Mouse (Mus musculus) thymus, adult 18-20 months (tissue): ENCODE results near the gene Poll.
A peak's percentile ranks its signal among the peaks of the same experiment; 100 is the strongest.

Source experiments
- DNase-seq, 2 experiments: peaks; one replicate each; pipeline ENCODE4 v3.0.0; 2022; ENCODE audit warnings: mixed read lengths in 2 of 2

Poll gene

GRCm38 (mm10) chr19:45560153-45560890 lies at the start of gene Poll, which contains the start of gene Gm17018:
Gene Poll (minus strand): TSS chr19:45560531.
Gene Gm17018 (plus strand): TSS chr19:45560615.
- DNase-seq, result peak; percentile 58 to 72

- no peak for DNase-seq
Measured at GRCm38 (mm10) chr19:45608648-45609339, 48.5 kb upstream of the Poll start.

GRCm38 (mm10) chr19:45607479-45607878 lies 47.1 kb upstream of the Poll start:
- no peak for DNase-seq

GRCm38 (mm10) chr19:45606701-45607100 lies 46.4 kb upstream of the Poll start:
- no peak for DNase-seq

- no peak for DNase-seq
Measured at GRCm38 (mm10) chr19:45602606-45603005, 42.3 kb upstream of the Poll start.

- DNase-seq, result no peak
Measured at GRCm38 (mm10) chr19:45597106-45597505, 36.8 kb upstream of the Poll start.

- no peak for DNase-seq
Measured at GRCm38 (mm10) chr19:45596434-45596833, 36.1 kb upstream of the Poll start.

- no peak for DNase-seq
Measured at GRCm38 (mm10) chr19:45596019-45596418, 35.7 kb upstream of the Poll start.

- DNase-seq, result no peak
Measured at GRCm38 (mm10) chr19:45595481-45595880, 35.1 kb upstream of the Poll start.

- DNase-seq, result no peak
Measured at GRCm38 (mm10) chr19:45594079-45594478, 33.7 kb upstream of the Poll start.

GRCm38 (mm10) chr19:45592916-45593315 lies 32.6 kb upstream of the Poll start:
- no peak for DNase-seq

GRCm38 (mm10) chr19:45591704-45592103 lies 31.4 kb upstream of the Poll start:
- DNase-seq, result no peak

GRCm38 (mm10) chr19:45589761-45590160 lies 29.4 kb upstream of the Poll start:
- no peak for DNase-seq

- no peak for DNase-seq
Measured at GRCm38 (mm10) chr19:45587509-45588292, 27.4 kb upstream of the Poll start.

- no peak for DNase-seq
Measured at GRCm38 (mm10) chr19:45586850-45587249, 26.5 kb upstream of the Poll start.

GRCm38 (mm10) chr19:45584856-45585620 lies 24.7 kb upstream of the Poll start:
- no peak for DNase-seq

- DNase-seq, result no peak
Measured at GRCm38 (mm10) chr19:45583136-45583535, 22.8 kb upstream of the Poll start.

- no peak for DNase-seq
Measured at GRCm38 (mm10) chr19:45582161-45582560, 21.8 kb upstream of the Poll start.

GRCm38 (mm10) chr19:45581257-45581656 lies 20.9 kb upstream of the Poll start:
- DNase-seq, result no peak

GRCm38 (mm10) chr19:45580235-45580634 lies 19.9 kb upstream of the Poll start:
- DNase-seq, result no peak

- no peak for DNase-seq
Measured at GRCm38 (mm10) chr19:45579416-45579815, 19.1 kb upstream of the Poll start.

- no peak for DNase-seq
Measured at GRCm38 (mm10) chr19:45578976-45579375, 18.6 kb upstream of the Poll start.
